Mouse (Mus musculus) small intestine, adult 2 months (tissue): Measurements from ENCODE around the gene Mad1l1. TPM values are rescaled to one million over a fixed set of nuclear protein-coding genes. Genes with fewer than 3 reads are reported as not detected.

Experiments
- H3K27ac ChIP-seq: fragments of 200-500 bp; 2 replicates; pipeline ENCODE4 v1.5.1; 2012; ENCODE audit warnings: low read depth, low read length, control low read depth, inconsistent platforms; ENCODE audit not compliant: insufficient read depth
- H3K27me3 ChIP-seq: fragments of 200-500 bp; 2 replicates; pipeline ENCODE4 v1.6.1; 2012; ENCODE audit warnings: mild to moderate bottlenecking, moderate library complexity, low read length, inconsistent platforms; ENCODE audit not compliant: control insufficient read depth, insufficient read depth
- H3K36me3 ChIP-seq: fragments of 200-500 bp; 2 replicates; pipeline ENCODE4 v1.6.1; 2012; ENCODE audit warnings: mild to moderate bottlenecking, low read length, control low read depth, inconsistent platforms; ENCODE audit not compliant: control insufficient read depth, insufficient read depth
- H3K4me1 ChIP-seq: fragments of 200-500 bp; 2 replicates; pipeline ENCODE4 v1.6.1; 2012; ENCODE audit warnings: low read length, inconsistent platforms, mixed read lengths; ENCODE audit not compliant: control insufficient read depth, insufficient read depth, insufficient read length
- H3K4me3 ChIP-seq: fragments of 200-500 bp; 2 replicates; pipeline ENCODE4 v1.5.1; 2012; ENCODE audit warnings: low read depth, mild to moderate bottlenecking, control low read depth, inconsistent platforms, low read length, moderate library complexity
- CTCF ChIP-seq: fragments of 200-500 bp; IDR thresholded peaks from 2 replicates; pipeline ENCODE4 v1.5.1; 2012; ENCODE audit warnings: low read depth, mild to moderate bottlenecking, control low read depth, inconsistent platforms, low read length, moderate library complexity, mixed read lengths; ENCODE audit not compliant: insufficient replicate concordance, insufficient read length; ENCODE audit errors: extremely low read depth
- POLR2A ChIP-seq: fragments of 200-500 bp; IDR thresholded peaks from 2 replicates; pipeline ENCODE4 v1.6.1; 2012; ENCODE audit warnings: low read depth, mild to moderate bottlenecking, control low read depth, inconsistent platforms, low read length, moderate library complexity
- WGBS: fragments of 180-500 bp; shearing (Covaris S2); methylation state at CpG from one replicate; pipeline ENCODE4 v1.1.7; 2018; 5-methylcytosine and 5-hydroxymethylcytosine counted together
- polyA plus RNA-seq: library from polyadenylated mRNA; depleted of rRNA; stranded (reverse); fragments of >200 nt; gene quantifications from 2 replicates; pipeline ENCODE4 v1.2.3, GENCODE M21; 2012

The Mad1l1 gene
- polyA plus RNA-seq, 1 experiment = 22.9 TPM

DNA sequence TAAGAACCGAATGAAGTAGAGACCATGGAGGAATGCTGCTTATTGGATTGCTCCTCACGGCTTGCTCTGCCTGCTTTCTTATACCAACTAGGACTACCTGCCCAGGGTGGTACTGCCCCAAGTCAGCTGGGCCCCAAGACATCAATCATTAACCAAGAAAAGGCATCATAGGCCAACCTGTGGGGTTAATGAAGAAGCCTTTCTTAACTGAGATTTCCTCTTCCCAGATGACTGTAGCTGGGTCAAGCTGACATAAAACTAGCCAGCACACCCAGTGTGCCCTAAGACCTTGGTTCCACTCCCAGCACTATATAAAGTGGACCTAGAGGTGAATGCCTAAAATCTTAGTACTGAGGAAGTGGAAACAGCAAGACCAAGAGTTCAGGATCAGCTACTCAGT is 32.2 kb downstream of the Mad1l1 start:
- TF ChIP-seq POLR2A = no peak
- TF ChIP-seq CTCF = no peak
- Histone ChIP-seq H3K27ac (no peak overlapping the region), H3K27me3 (no peaks in the 10 kb centered on the region), H3K4me1 (no peaks in the 10 kb centered on the region), H3K36me3 (peaks cover 10% of the 10 kb centered on the region; the same call in 1 of the 2 replicates), H3K4me3 (no peak overlapping the region)
- 91% methylated on average over 2 of the region's 2 CpGs for WGBS

DNA sequence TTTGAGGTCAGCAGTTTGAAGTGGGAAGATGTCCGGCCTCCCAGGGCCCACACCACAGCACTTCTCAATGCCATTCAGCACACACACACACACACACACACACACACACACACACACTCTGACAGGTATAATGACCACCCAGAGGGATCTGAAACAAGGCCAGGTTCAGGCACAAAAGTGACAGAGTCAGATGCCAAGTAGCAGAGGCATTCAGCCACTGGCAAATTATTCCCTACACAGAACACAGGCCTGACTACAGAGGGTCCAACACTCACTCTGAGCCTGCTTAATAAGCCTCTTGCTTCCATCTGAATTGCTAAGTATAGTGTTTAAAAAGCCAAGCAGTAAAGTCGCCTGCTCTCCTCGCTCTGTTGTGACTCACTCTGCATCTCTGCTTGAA is 33.1 kb downstream of the Mad1l1 start:
- no peak for TF ChIP-seq CTCF
- no peak for TF ChIP-seq POLR2A
- H3K4me1 ChIP-seq = no peaks in the 10 kb centered on the region
- no peak overlapping the region for H3K27ac ChIP-seq
- peaks cover 11% of the 10 kb centered on the region; the same call in 1 of the 2 replicates for H3K36me3 ChIP-seq
- WGBS = 93% methylated on average over 3 of the region's 3 CpGs
- no peak overlapping the region for H3K4me3 ChIP-seq
- no peaks in the 10 kb centered on the region for H3K27me3 ChIP-seq

DNA sequence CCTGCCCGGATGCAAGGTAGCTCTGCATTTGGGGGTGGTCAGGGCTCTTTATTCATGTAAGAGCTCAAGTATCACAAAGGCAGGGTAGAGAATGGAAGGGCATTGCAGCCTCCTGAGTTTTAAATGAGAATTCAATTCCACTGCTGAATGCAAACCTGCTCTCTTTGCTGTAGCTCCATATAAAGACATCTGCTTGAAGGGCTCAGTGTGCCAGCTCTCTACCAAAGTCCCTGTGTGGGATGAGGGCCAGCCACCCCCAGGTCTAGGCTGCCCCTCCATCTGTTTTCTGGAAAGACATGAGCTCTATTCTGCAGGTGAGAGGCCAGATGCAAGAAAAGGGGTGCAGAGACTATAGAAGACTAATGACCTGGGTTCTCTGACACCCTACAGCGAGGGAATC is 36.6 kb downstream of the Mad1l1 start:
- Histone ChIP-seq H3K4me3 (no peak overlapping the region), H3K36me3 (peaks cover 6% of the 10 kb centered on the region; the same call in 1 of the 2 replicates), H3K27ac (no peak overlapping the region), H3K27me3 (no peaks in the 10 kb centered on the region), H3K4me1 (peaks cover 2% of the 10 kb centered on the region)
- TF ChIP-seq POLR2A = no peak
- TF ChIP-seq CTCF = no peak
- 98% methylated on average over 2 of the region's 2 CpGs for WGBS

DNA sequence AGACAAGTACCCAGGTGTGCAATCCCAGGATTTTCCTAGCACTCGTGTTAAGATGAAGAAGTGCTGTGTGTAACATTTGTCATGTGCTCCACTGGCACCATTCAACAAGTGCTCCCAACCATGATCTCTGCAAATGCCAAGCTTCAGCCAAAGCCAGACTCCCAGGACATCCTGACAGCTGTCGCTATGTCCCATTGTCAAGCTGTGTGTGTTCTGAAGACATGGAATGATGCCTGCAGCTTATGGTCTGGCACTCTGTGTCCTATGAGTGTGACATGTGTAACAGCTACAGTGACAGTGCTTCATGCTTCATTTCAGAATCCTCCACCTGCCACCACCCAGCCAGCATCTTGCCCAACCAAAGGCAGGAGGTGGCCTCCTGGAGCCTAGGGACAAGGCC is 37.3 kb downstream of the Mad1l1 start:
- Histone ChIP-seq H3K27me3 (no peaks in the 10 kb centered on the region), H3K27ac (no peak overlapping the region), H3K4me1 (peaks cover 2% of the 10 kb centered on the region), H3K4me3 (no peak overlapping the region), H3K36me3 (peaks cover 6% of the 10 kb centered on the region; the same call in 1 of the 2 replicates)
- WGBS = 99% methylated on average over 2 of the region's 2 CpGs
- TF ChIP-seq POLR2A = no peak
- TF ChIP-seq CTCF = no peak

DNA sequence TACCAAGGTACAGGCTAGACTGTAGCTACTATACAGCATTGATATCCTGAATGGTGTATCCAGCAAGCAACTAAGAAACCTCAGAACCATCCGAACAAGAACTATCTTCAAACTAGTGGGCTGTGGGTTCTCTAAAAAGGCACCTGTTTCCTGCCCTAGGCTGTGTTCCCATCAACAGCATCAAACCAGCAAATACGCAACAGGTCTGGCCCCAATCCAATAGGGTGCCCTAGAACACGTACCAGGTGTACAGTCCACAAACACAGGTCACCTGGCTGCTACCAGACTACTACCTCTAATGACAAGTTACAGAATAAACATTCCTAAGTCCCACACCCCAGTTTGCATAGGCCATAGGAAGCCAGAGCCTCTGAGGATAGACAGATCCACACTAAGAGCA is 38.5 kb downstream of the Mad1l1 start:
- Histone ChIP-seq H3K27me3 (no peaks in the 10 kb centered on the region), H3K4me1 (peaks cover 2% of the 10 kb centered on the region), H3K4me3 (no peak overlapping the region), H3K36me3 (peaks cover 6% of the 10 kb centered on the region; the same call in 1 of the 2 replicates), H3K27ac (no peak overlapping the region)
- TF ChIP-seq POLR2A (no peak), CTCF (no peak)
- WGBS = 72% methylated on average over 3 of the region's 3 CpGs

DNA sequence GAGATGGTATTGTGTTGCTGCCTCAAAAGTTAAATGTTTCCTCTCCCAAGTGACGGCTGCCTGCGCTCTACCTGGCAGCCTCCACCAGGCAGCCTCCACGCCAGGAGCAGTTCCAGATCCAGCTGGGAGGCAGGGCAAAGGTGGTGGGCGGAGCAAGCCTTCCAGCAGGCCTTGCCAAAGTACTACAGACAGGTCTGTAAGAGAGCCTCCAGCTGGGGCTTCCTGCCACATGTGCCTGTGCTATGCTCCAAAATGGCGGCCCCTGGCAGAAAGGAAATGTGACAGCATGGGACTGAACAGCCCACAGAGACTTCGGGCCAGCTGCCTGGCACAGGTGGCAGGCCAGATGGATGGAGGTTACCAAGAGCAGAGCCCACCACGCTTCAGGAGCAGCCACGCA is 39.0 kb downstream of the Mad1l1 start:
- peaks cover 6% of the 10 kb centered on the region; the same call in 1 of the 2 replicates for H3K36me3 ChIP-seq
- peaks cover 2% of the 10 kb centered on the region for H3K4me1 ChIP-seq
- H3K4me3 ChIP-seq = no peak overlapping the region
- H3K27ac ChIP-seq = no peak overlapping the region
- TF ChIP-seq CTCF = no peak
- no peak for TF ChIP-seq POLR2A
- no peaks in the 10 kb centered on the region for H3K27me3 ChIP-seq
- WGBS = 62% methylated on average over 8 of the region's 8 CpGs

DNA sequence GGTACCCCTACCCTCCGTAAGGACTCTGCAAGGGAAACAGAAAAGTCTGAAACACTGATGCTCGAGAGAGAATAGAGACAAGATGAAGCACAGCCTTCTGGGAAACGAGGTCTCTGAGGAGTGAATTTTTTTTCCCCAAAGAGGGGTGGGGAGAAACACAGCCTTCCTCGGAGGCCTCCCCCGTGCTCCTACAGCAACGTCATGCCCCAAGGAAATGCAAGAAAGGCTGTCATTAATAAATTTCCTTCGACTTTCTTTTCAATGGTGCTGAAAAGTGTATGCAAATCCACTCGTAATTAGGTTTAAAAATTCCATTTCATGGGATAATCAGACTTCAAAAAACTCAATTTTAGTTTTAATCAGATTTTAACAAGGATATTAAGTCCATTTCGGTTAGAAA is 41.1 kb downstream of the Mad1l1 start:
- peaks cover 2% of the 10 kb centered on the region for H3K4me1 ChIP-seq
- WGBS = 90% methylated on average over 9 of the region's 9 CpGs
- no peak for TF ChIP-seq CTCF
- no peak for TF ChIP-seq POLR2A
- H3K27me3 ChIP-seq = no peaks in the 10 kb centered on the region
- H3K36me3 ChIP-seq = peaks cover 4% of the 10 kb centered on the region; the same call in 1 of the 2 replicates
- H3K27ac ChIP-seq = no peak overlapping the region
- H3K4me3 ChIP-seq = no peak overlapping the region

DNA sequence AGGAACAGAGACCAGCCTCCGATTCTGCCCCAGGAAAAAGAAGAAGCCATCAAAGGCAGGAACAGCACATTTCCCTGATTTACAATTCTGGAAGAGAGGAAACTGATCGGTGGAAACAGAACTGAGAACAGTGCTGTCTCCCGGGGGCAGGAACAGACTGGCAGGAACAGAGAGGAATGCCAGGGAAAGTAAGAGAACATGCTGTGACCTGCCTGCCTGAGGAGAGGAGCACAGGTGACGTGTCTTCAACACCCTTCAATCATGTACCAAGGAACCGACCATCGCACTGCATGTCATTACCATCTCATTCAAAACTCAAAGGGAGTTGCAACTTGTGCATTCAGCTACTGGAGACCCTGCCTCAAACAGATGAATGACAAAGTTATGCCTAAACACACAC is 44.6 kb downstream of the Mad1l1 start:
- Histone ChIP-seq H3K27ac (no peak overlapping the region), H3K4me1 (no peaks in the 10 kb centered on the region), H3K4me3 (no peak overlapping the region), H3K27me3 (no peaks in the 10 kb centered on the region), H3K36me3 (peaks cover 5% of the 10 kb centered on the region)
- no peak for TF ChIP-seq POLR2A
- no peak for TF ChIP-seq CTCF
- WGBS = 89% methylated on average over 6 of the region's 6 CpGs
